ENCODE assay signal across 13 mouse cellular contexts in the genomic region with DNA sequence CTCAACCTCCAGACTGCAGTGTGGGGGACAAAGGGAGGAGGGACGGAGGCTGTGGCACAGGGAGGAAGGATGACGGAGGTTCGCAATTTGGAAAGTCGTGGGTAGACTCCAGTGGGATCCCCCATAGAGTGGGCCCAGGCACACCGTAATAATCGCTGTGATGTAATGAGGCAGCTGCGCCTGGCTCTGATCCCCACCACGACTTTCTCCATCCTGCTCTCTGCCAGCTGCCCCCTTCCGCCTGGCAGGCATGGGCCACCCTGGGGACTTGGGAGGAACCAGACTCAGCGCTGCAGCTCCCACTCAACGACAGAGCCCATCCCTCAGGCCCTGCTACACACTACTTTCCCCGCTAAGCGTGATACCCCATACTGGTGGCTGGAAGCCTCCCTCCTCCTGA.
A peak's percentile ranks its signal among the peaks of the same experiment; 100 is the strongest.
DNase-seq lines count a peak whose midpoint lies in the region; ATAC-seq and TF ChIP-seq lines count a peak whose summit lies in the region.
"Had no signal": no experiment of that assay in that cellular context is flagged by ENCODE, and none has a peak within 500 bp of the region (broad histone marks: within the 10 kb centered on the region; RNA-seq: fewer than 3 reads in every experiment).

No protein-coding gene starts in this region.

- H3K9me3 ChIP-seq in forebrain, embryonic 15.5 days, result no peaks in the 10 kb centered on the region
- peaks cover 5% of the 10 kb centered on the region; the same call in 1 of the 2 replicates for H3K9me3 ChIP-seq in forebrain, embryonic 13.5 days (replicated peaks)
- H3K9me3 ChIP-seq in limb, embryonic 14.5 days (ENCODE audit: control insufficient read depth, low read length), result no peaks in the 10 kb centered on the region

- H3K27me3 ChIP-seq in forebrain, embryonic 15.5 days, result no peaks in the 10 kb centered on the region
- H3K27me3 ChIP-seq in forebrain, embryonic 13.5 days, result no peaks in the 10 kb centered on the region; the same call in 1 of the 2 replicates
- H3K27me3 ChIP-seq in limb, embryonic 14.5 days (ENCODE audit: control insufficient read depth, insufficient read depth, low read length), result no peaks in the 10 kb centered on the region

- 0 out of 2 replicates have a peak, but pooled peaks have one; percentile 19 for ATAC-seq in forebrain, embryonic 15.5 days (replicated peaks)
- no peak for ATAC-seq in forebrain, embryonic 13.5 days
- peak; percentile 48 for ATAC-seq in limb, embryonic 14.5 days (ENCODE audit: low FRiP score, low read depth)
- ATAC-seq: inflammation-experienced regulatory T-cells, adult 6 months had no signal

- intact Hi-C loops in left cerebral cortex, postnatal 10 days (cut with DNase I), result no loop called here

- H3K4me2 ChIP-seq in forebrain, embryonic 15.5 days (replicated peaks), result no peak overlapping the region
- no peak overlapping the region for H3K4me2 ChIP-seq in forebrain, embryonic 13.5 days
- no peak overlapping the region for H3K4me2 ChIP-seq in limb, embryonic 14.5 days (replicated peaks; ENCODE audit: low read depth, low read length, severe bottlenecking)

- TF ChIP-seq POLR2A in limb, embryonic 14.5 days (IDR thresholded peaks at IDR 0.05; ENCODE audit: borderline replicate concordance, extremely low read depth, insufficient read depth, insufficient read length), result no peak

- WGBS in forebrain, embryonic 15.5 days, result 64% methylated on average over 13 of the region's 13 CpGs
- 80% methylated on average over 13 of the region's 13 CpGs for WGBS in forebrain, embryonic 13.5 days
- WGBS in limb, embryonic 14.5 days, result 56% methylated on average over 13 of the region's 13 CpGs

- H3K27ac ChIP-seq in forebrain, embryonic 15.5 days (replicated peaks), result no peak overlapping the region
- no peak overlapping the region for H3K27ac ChIP-seq in forebrain, embryonic 13.5 days
- H3K27ac ChIP-seq in limb, embryonic 14.5 days (replicated peaks; ENCODE audit: low read depth, low read length), result no peak overlapping the region
- H3K27ac ChIP-seq: liver, embryonic 14.5 days; stomach, postnatal 0 days had no signal

- no peaks in the 10 kb centered on the region for H3K36me3 ChIP-seq in forebrain, embryonic 15.5 days
- no peaks in the 10 kb centered on the region for H3K36me3 ChIP-seq in forebrain, embryonic 13.5 days (ENCODE audit: poor library complexity, severe bottlenecking)
- no peaks in the 10 kb centered on the region for H3K36me3 ChIP-seq in limb, embryonic 14.5 days (ENCODE audit: control insufficient read depth, insufficient read depth, low read length)

- DNase-seq in retina, embryonic 14.5 days (ENCODE audit: low spot score), result peak; percentile 34
- no peak for DNase-seq in retina, postnatal 1 day
- DNase-seq in limb, embryonic 14.5 days (ENCODE audit: low spot score), result peak; percentile 44
- no peak for DNase-seq in lung, postnatal 25 days (ENCODE audit: low spot score)
- DNase-seq in left cerebral cortex, postnatal 10 days (ENCODE audit: extremely low spot score in 1 of 2, low spot score in 2 of 2), result no peak
- no peak for DNase-seq in right cerebral cortex, postnatal 4 days
- DNase-seq: adrenal gland, adult 8-10 months; lung, postnatal 10 days had no signal

- no peak overlapping the region for H3K4me3 ChIP-seq in forebrain, embryonic 15.5 days
- no peak overlapping the region for H3K4me3 ChIP-seq in forebrain, embryonic 13.5 days
- no peak overlapping the region for H3K4me3 ChIP-seq in limb, embryonic 14.5 days (replicated peaks; ENCODE audit: low read length)

- H3K4me1 ChIP-seq in forebrain, embryonic 15.5 days, result peaks cover 17% of the 10 kb centered on the region
- H3K4me1 ChIP-seq in forebrain, embryonic 13.5 days, result peaks cover 8% of the 10 kb centered on the region; the same call in 1 of the 2 replicates
- peaks cover 3% of the 10 kb centered on the region; the same call in 1 of the 2 replicates for H3K4me1 ChIP-seq in limb, embryonic 14.5 days (ENCODE audit: control insufficient read depth, insufficient read depth, low read length)

- no peak overlapping the region for H3K9ac ChIP-seq in forebrain, embryonic 15.5 days (replicated peaks)
- no peak overlapping the region for H3K9ac ChIP-seq in forebrain, embryonic 13.5 days
- no peak overlapping the region for H3K9ac ChIP-seq in limb, embryonic 14.5 days (ENCODE audit: low read depth, low read length, severe bottlenecking)
- H3K9ac ChIP-seq: liver, embryonic 14.5 days had no signal

Comparison
In these comparisons a context has a peak if more than half of its experiments do, and no peak if none do; other contexts are left out.
1. DNase-seq: peak in retina, embryonic 14.5 days (single experiment) and limb, embryonic 14.5 days (single experiment); none in retina, postnatal 1 day (single experiment), lung, postnatal 25 days (single experiment), left cerebral cortex, postnatal 10 days (0 of 2) and right cerebral cortex, postnatal 4 days (single experiment).